Mouse (Mus musculus): ENCODE results near the gene Itga9.

- TF ChIP-seq POLR2A (IDR thresholded peaks at IDR 0.05; ENCODE audit: extremely low read depth, insufficient read depth, low read length) (no peak), CTCF (IDR thresholded peaks at IDR 0.05; ENCODE audit: low read depth, low read length) (no peak)
Measured at GRCm38 (mm10) chr9:118658159-118658558, 51.7 kb downstream of the Itga9 start.

Measured in liver, adult 2 months (tissue).